Mouse (Mus musculus) monocyte, adult 59 days (primary cell): ENCODE results near the gene Rsph3a. TPM values are rescaled to one million over a fixed set of nuclear protein-coding genes. Genes with fewer than 3 reads are reported as not detected.

Experiments used
- total RNA-seq, 2 experiments: library from RNA; stranded (reverse); gene quantifications; one replicate each; pipeline ENCODE4 v1.2.4; 2023

The Rsph3a gene
- total RNA-seq, result 10 to 100 TPM; 14.3 to 20.7 TPM

GRCm38 (mm10) chr17:7945117-7946052, at the start of gene Rsph3a:
Gene Rsph3a, plus strand, starts transcription at chr17:7945614.

GRCm38 (mm10) chr17:7925413-7926160, 19.8 kb upstream of the Rsph3a start, which contains the start of gene Tagap:
Gene Tagap, plus strand, starts transcription at chr17:7926000.

Other genes with a start within 250 kb of the Rsph3a start
- gene Fndc1, start 118.3 kb upstream of the Rsph3a start, total RNA-seq, result 1 to 10 TPM in 1 of 2 experiments, under 1 TPM in 1; 0.18 to 2.1 TPM
- 10 to 100 TPM; 93.3 to 95.1 TPM for gene Tagap, start 19.6 kb upstream of the Rsph3a start, total RNA-seq
- under 1 TPM; 0.55 to 0.79 TPM for gene Gm49673, start 202.2 kb downstream of the Rsph3a start, total RNA-seq
- gene Rnaset2a, start 202.5 kb downstream of the Rsph3a start, total RNA-seq, result 10 to 100 TPM; 42.4 to 51.3 TPM
- 10 to 100 TPM; 15.2 to 25.5 TPM for gene Fgfr1op, start 219.9 kb downstream of the Rsph3a start, total RNA-seq